Mouse (Mus musculus) stomach, postnatal 0 days (tissue): ENCODE results near the gene Trmt6.

ENCODE experiments used
- CTCF ChIP-seq: IDR thresholded peaks from 2 replicates; pipeline ENCODE4 v1.5.1; 2016; ENCODE audit warnings: antibody characterized with exemption, low read depth, mild to moderate bottlenecking, moderate library complexity
- EP300 ChIP-seq: optimal IDR thresholded peaks from 2 replicates; pipeline ENCODE3; 2016; ENCODE audit warnings: antibody characterized with exemption

- TF ChIP-seq CTCF = no peak
- no peak for TF ChIP-seq EP300
Measured at GRCm38 (mm10) chr2:132853051-132853450, 37.2 kb upstream of the Trmt6 start.
